ENCODE assay signal across 7 mouse cellular contexts in genomic region chr5:96163396-96164020, GRCm38 (mm10). TPM values are rescaled to one million over a fixed set of nuclear protein-coding genes. Genes with fewer than 3 reads are reported as not detected.
A peak's percentile ranks its signal among the peaks of the same experiment; 100 is the strongest.
DNase-seq lines count a peak whose midpoint lies in the region; ATAC-seq and TF ChIP-seq lines count a peak whose summit lies in the region.

No protein-coding gene starts in this region.

- H3K27ac ChIP-seq in embryonic fibroblast, embryonic 13.5 days (ENCODE audit: insufficient read depth, low read length), result peak overlapping the region; percentile 88
- peak overlapping the region; percentile 99 for H3K27ac ChIP-seq in limb, embryonic 15.5 days
- peak overlapping the region; percentile 96 for H3K27ac ChIP-seq in stomach, embryonic 16.5 days (ENCODE audit: low read length)

- H3K36me3 ChIP-seq in megakaryocyte, embryonic 14.5 days (replicated peaks; ENCODE audit: low read length), result peaks cover 6% of the 10 kb centered on the region
- H3K36me3 ChIP-seq in limb, embryonic 15.5 days, result no peaks in the 10 kb centered on the region
- H3K36me3 ChIP-seq in stomach, embryonic 16.5 days (ENCODE audit: control insufficient read depth, insufficient read depth, low read length), result no peaks in the 10 kb centered on the region

- no peaks in the 10 kb centered on the region for H3K27me3 ChIP-seq in megakaryocyte, embryonic 14.5 days (replicated peaks)
- H3K27me3 ChIP-seq in limb, embryonic 15.5 days, result no peaks in the 10 kb centered on the region
- H3K27me3 ChIP-seq in stomach, embryonic 16.5 days (ENCODE audit: control insufficient read depth, insufficient read depth, low read length), result no peaks in the 10 kb centered on the region

- TF ChIP-seq POLR2A in embryonic fibroblast, embryonic 13.5 days (IDR thresholded peaks at IDR 0.05; ENCODE audit: low read depth, low read length), result no peak

- peaks cover 16% of the 10 kb centered on the region for H3K4me1 ChIP-seq in megakaryocyte, embryonic 14.5 days
- peaks cover 5% of the 10 kb centered on the region; the same call in 1 of the 2 replicates for H3K4me1 ChIP-seq in embryonic fibroblast, embryonic 13.5 days (ENCODE audit: control insufficient read depth, insufficient read depth, low read length)
- peaks cover 9% of the 10 kb centered on the region; the same call in 1 of the 2 replicates for H3K4me1 ChIP-seq in limb, embryonic 15.5 days
- H3K4me1 ChIP-seq in stomach, embryonic 16.5 days (ENCODE audit: control insufficient read depth, insufficient read depth, low read length), result 0 out of 2 replicates have a peak, but pooled peaks cover 8% of the 10 kb centered on the region

- no peak for DNase-seq in gastrocnemius, postnatal 36 days

- intact Hi-C loops in gastrocnemius, postnatal 36 days (cut with DNase I), result loop anchor here (5.0 kb wide), 1 partner anchor 51 kb away; no protein-coding TSS in a partner anchor

- peak overlapping the region; percentile 46 for H3K9ac ChIP-seq in limb, embryonic 15.5 days
- peak overlapping the region; percentile 98 for H3K9ac ChIP-seq in stomach, embryonic 16.5 days (ENCODE audit: low read length)

- H3K9me3 ChIP-seq in megakaryocyte, embryonic 14.5 days, result peaks cover 7% of the 10 kb centered on the region
- no peaks in the 10 kb centered on the region for H3K9me3 ChIP-seq in limb, embryonic 15.5 days
- H3K9me3 ChIP-seq in stomach, embryonic 16.5 days (replicated peaks; ENCODE audit: control insufficient read depth, low read length), result peaks cover 6% of the 10 kb centered on the region; the same call in 1 of the 2 replicates

- no peak for TF ChIP-seq CTCF in embryonic fibroblast, embryonic 13.5 days (IDR thresholded peaks at IDR 0.05; ENCODE audit: borderline replicate concordance, insufficient read depth, low read length)

- peak overlapping the region; percentile 46 for H3K4me2 ChIP-seq in limb, embryonic 15.5 days
- H3K4me2 ChIP-seq in stomach, embryonic 16.5 days (ENCODE audit: low read depth, low read length), result peak overlapping the region; percentile 66

- no peak for ATAC-seq in megakaryocyte, adult 5-6 weeks (ENCODE audit: poor library complexity, severe bottlenecking)
- ATAC-seq in limb, embryonic 15.5 days (ENCODE audit: insufficient number of reproducible peaks, low FRiP score, low TSS enrichment, low read depth), result no peak
- ATAC-seq in stomach, embryonic 16.5 days (ENCODE audit: insufficient read depth, low FRiP score), result no peak
- ATAC-seq in monocyte, adult 5-6 weeks (replicated peaks; ENCODE audit: insufficient number of reproducible peaks, low FRiP score, low TSS enrichment, poor library complexity, severe bottlenecking), result no peak

- peak overlapping the region; percentile 99 for H3K4me3 ChIP-seq in megakaryocyte, embryonic 14.5 days (replicated peaks)
- peak overlapping the region; percentile 95 for H3K4me3 ChIP-seq in embryonic fibroblast, embryonic 13.5 days (ENCODE audit: insufficient read depth, low read length)
- H3K4me3 ChIP-seq in limb, embryonic 15.5 days, result peak overlapping the region; percentile 76
- peak overlapping the region; percentile 96 for H3K4me3 ChIP-seq in stomach, embryonic 16.5 days (replicated peaks; ENCODE audit: low read length)

- WGBS in limb, embryonic 15.5 days, result 3% methylated on average over 1 of the region's 1 CpGs
- WGBS in stomach, embryonic 16.5 days, result 0% methylated on average over 1 of the region's 1 CpGs

RNA-seq across cellular contexts. Expression of gene Cnot6l, which starts 0.5 kb away (rescaled TPM):
- polyA plus RNA-seq in megakaryocyte, embryonic 14.5 days (2012; ENCODE audit: insufficient read depth, low replicate concordance), result 0.35 and 1.6 TPM in 2 replicates
- total RNA-seq in megakaryocyte, adult 5-6 weeks (2015), result 87.4 and 95.4 TPM in 2 replicates
- total RNA-seq in megakaryocyte, adult 5-6 weeks (2017), result 81.4 and 85.0 TPM in 2 replicates
- 54.9 and 65.6 TPM in 2 replicates for polyA plus RNA-seq in embryonic fibroblast, embryonic 13.5 days (2011; ENCODE audit: insufficient read length, low read depth, missing spikeins)
- 20.6 and 24.3 TPM in 2 replicates for polyA plus RNA-seq in limb, embryonic 15.5 days (2015; fragmentation: Nextera tagmentation; extraction: Ambion mirVana)
- polyA plus RNA-seq in stomach, embryonic 16.5 days (2015; fragmentation: Nextera tagmentation; extraction: Ambion mirVana), result 13.9 and 16.1 TPM in 2 replicates
- 68.1 to 199 TPM (median 82.2 TPM) in 3 replicates for total RNA-seq in monocyte, adult 5-6 weeks (2017)
- 10 to 100 TPM; 25.9 to 33.5 TPM for total RNA-seq in gastrocnemius, postnatal 36 days (2021)

RNA-seq across cellular contexts. Expression of gene Mrpl1, which starts 45.8 kb away (rescaled TPM):
- polyA plus RNA-seq in megakaryocyte, embryonic 14.5 days (2012; ENCODE audit: insufficient read depth, low replicate concordance), result 1.1 TPM in 1 of 2 replicates, not detected in the other
- 24.4 and 27.6 TPM in 2 replicates for total RNA-seq in megakaryocyte, adult 5-6 weeks (2015)
- total RNA-seq in megakaryocyte, adult 5-6 weeks (2017), result 33.4 and 38.2 TPM in 2 replicates
- 14.4 TPM in 2 replicates for polyA plus RNA-seq in embryonic fibroblast, embryonic 13.5 days (2011; ENCODE audit: insufficient read length, low read depth, missing spikeins)
- polyA plus RNA-seq in limb, embryonic 15.5 days (2015; fragmentation: Nextera tagmentation; extraction: Ambion mirVana), result 18.9 and 19.0 TPM in 2 replicates
- polyA plus RNA-seq in stomach, embryonic 16.5 days (2015; fragmentation: Nextera tagmentation; extraction: Ambion mirVana), result 19.2 and 23.2 TPM in 2 replicates
- total RNA-seq in monocyte, adult 5-6 weeks (2017), result 17.3 to 46.7 TPM (median 42.3 TPM) in 3 replicates
- 10 to 100 TPM; 24.5 to 25.2 TPM for total RNA-seq in gastrocnemius, postnatal 36 days (2021)
